In genomic region chr6:100974716-100975115, GRCm38 (mm10) we compare ENCODE assay signal across 31 mouse cellular contexts.
"Had no signal": no experiment of that assay in that cellular context is flagged by ENCODE, and none has a peak within 500 bp of the region (broad histone marks: within the 10 kb centered on the region; RNA-seq: fewer than 3 reads in every experiment).

No protein-coding gene starts in this region.

- H3K9ac ChIP-seq: limb, embryonic 12.5 days; limb, embryonic 13.5 days; limb, embryonic 15.5 days; liver, embryonic 12.5 days; liver, embryonic 13.5 days; liver, embryonic 14.5 days; liver, embryonic 15.5 days; liver, postnatal 0 days; lung, embryonic 14.5 days; lung, embryonic 15.5 days; midbrain, embryonic 12.5 days; midbrain, embryonic 13.5 days; midbrain, embryonic 15.5 days; neural tube, embryonic 12.5 days had no signal

- H3K4me2 ChIP-seq: limb, embryonic 12.5 days; limb, embryonic 13.5 days; limb, embryonic 15.5 days; liver, embryonic 11.5 days; liver, embryonic 12.5 days; liver, embryonic 13.5 days; liver, embryonic 15.5 days; lung, embryonic 14.5 days; lung, embryonic 15.5 days; midbrain, embryonic 12.5 days; midbrain, embryonic 13.5 days; midbrain, embryonic 15.5 days; neural tube, embryonic 12.5 days had no signal

- H3K36me3 ChIP-seq: limb, embryonic 12.5 days; limb, embryonic 13.5 days; limb, embryonic 15.5 days; liver, embryonic 12.5 days; liver, embryonic 13.5 days; liver, embryonic 15.5 days; lung, embryonic 15.5 days; midbrain, embryonic 10.5 days; midbrain, embryonic 12.5 days; midbrain, embryonic 13.5 days; midbrain, embryonic 15.5 days; neural tube, embryonic 12.5 days had no signal

- H3K27me3 ChIP-seq: limb, embryonic 15.5 days; liver, embryonic 12.5 days; liver, embryonic 13.5 days; liver, embryonic 15.5 days; lung, embryonic 15.5 days; megakaryocyte, embryonic 14.5 days; midbrain, embryonic 12.5 days; midbrain, embryonic 13.5 days; midbrain, embryonic 15.5 days; neural tube, embryonic 12.5 days had no signal

- ATAC-seq: liver, embryonic 12.5 days; liver, postnatal 0 days; lung, postnatal 0 days; midbrain, embryonic 13.5 days; midbrain, embryonic 15.5 days; midbrain, embryonic 16.5 days had no signal

- H3K4me3 ChIP-seq: left cerebral cortex, adult 2 months; limb, embryonic 12.5 days; limb, embryonic 13.5 days; limb, embryonic 15.5 days; liver, embryonic 12.5 days; liver, embryonic 13.5 days; liver, embryonic 15.5 days; lung, embryonic 15.5 days; midbrain, embryonic 10.5 days; midbrain, embryonic 12.5 days; midbrain, embryonic 13.5 days; midbrain, embryonic 15.5 days; myocyte; neural tube, embryonic 12.5 days had no signal

- H3K27ac ChIP-seq: left cerebral cortex, adult 2 months; limb, embryonic 15.5 days; liver, embryonic 12.5 days; liver, embryonic 13.5 days; liver, embryonic 14.5 days; liver, embryonic 15.5 days; lung, embryonic 15.5 days; macrophage; midbrain, embryonic 10.5 days; midbrain, embryonic 12.5 days; midbrain, embryonic 13.5 days; midbrain, embryonic 15.5 days; neural tube, embryonic 12.5 days had no signal

- H3K4me1 ChIP-seq: liver, embryonic 12.5 days; liver, embryonic 13.5 days; liver, embryonic 15.5 days; megakaryocyte, embryonic 14.5 days had no signal

- H3K9me3 ChIP-seq: limb, embryonic 12.5 days; limb, embryonic 13.5 days; limb, embryonic 15.5 days; liver, embryonic 12.5 days; liver, embryonic 13.5 days; liver, embryonic 15.5 days; lung, embryonic 15.5 days; megakaryocyte, embryonic 14.5 days; midbrain, embryonic 10.5 days; midbrain, embryonic 12.5 days; midbrain, embryonic 13.5 days; midbrain, embryonic 15.5 days; neural tube, embryonic 12.5 days had no signal

- DNase-seq: left cerebral cortex, postnatal 4 days; liver; liver, embryonic 13.5 days; liver, postnatal 0 days; lung, adult 18-20 months; lung, adult 2 months; lung, embryonic 14.5 days; lung, postnatal 10 days; lung, postnatal 14 days; lung, postnatal 36 days; lung, postnatal 4 days; midbrain, embryonic 14.5 days had no signal
